Mouse (Mus musculus): Measurements from ENCODE around the gene Ppfia1.

Gene Ppfia1

GRCm38 (mm10) chr7:144549904-144550566 is 3.5 kb downstream of the Ppfia1 start:
- DNase-seq (ENCODE audit: low spot score in 2 of 2), result no peak

- no peak for DNase-seq (ENCODE audit: low spot score in 2 of 2)
These were observed 8.3 kb downstream of the Ppfia1 start for GRCm38 (mm10) chr7:144545231-144545630.

- no peak for DNase-seq (ENCODE audit: low spot score in 2 of 2)
These were observed 12.2 kb downstream of the Ppfia1 start for GRCm38 (mm10) chr7:144541351-144541750.

GRCm38 (mm10) chr7:144539146-144539545 is 14.4 kb downstream of the Ppfia1 start:
- no peak for DNase-seq (ENCODE audit: low spot score in 2 of 2)

GRCm38 (mm10) chr7:144538030-144538644 is 15.4 kb downstream of the Ppfia1 start:
- no peak for DNase-seq (ENCODE audit: low spot score in 2 of 2)

- no peak for DNase-seq (ENCODE audit: low spot score in 2 of 2)
These were observed 17.2 kb downstream of the Ppfia1 start for GRCm38 (mm10) chr7:144536367-144536766.

GRCm38 (mm10) chr7:144534773-144535172 is 18.8 kb downstream of the Ppfia1 start:
- no peak for DNase-seq (ENCODE audit: low spot score in 2 of 2)

- DNase-seq (ENCODE audit: low spot score in 2 of 2), result no peak
These were observed 21.7 kb downstream of the Ppfia1 start for GRCm38 (mm10) chr7:144531585-144532378.

GRCm38 (mm10) chr7:144529851-144530250 is 23.7 kb downstream of the Ppfia1 start:
- peak; percentile 38 to 55 for DNase-seq (ENCODE audit: low spot score in 2 of 2)

GRCm38 (mm10) chr7:144527723-144528221 is 25.8 kb downstream of the Ppfia1 start:
- no peak for DNase-seq (ENCODE audit: low spot score in 2 of 2)

GRCm38 (mm10) chr7:144526649-144527048 is 26.9 kb downstream of the Ppfia1 start:
- DNase-seq (ENCODE audit: low spot score in 2 of 2), result no peak

- no peak for DNase-seq (ENCODE audit: low spot score in 2 of 2)
These were observed 28.9 kb downstream of the Ppfia1 start for GRCm38 (mm10) chr7:144524427-144525191.

GRCm38 (mm10) chr7:144523415-144523814 is 30.1 kb downstream of the Ppfia1 start:
- DNase-seq (ENCODE audit: low spot score in 2 of 2), result no peak

GRCm38 (mm10) chr7:144521927-144522326 is 31.6 kb downstream of the Ppfia1 start:
- no peak for DNase-seq (ENCODE audit: low spot score in 2 of 2)

GRCm38 (mm10) chr7:144519852-144520251 is 33.7 kb downstream of the Ppfia1 start:
- DNase-seq (ENCODE audit: low spot score in 2 of 2), result no peak

GRCm38 (mm10) chr7:144516711-144517110 is 36.8 kb downstream of the Ppfia1 start:
- no peak for DNase-seq (ENCODE audit: low spot score in 2 of 2)

- DNase-seq (ENCODE audit: low spot score in 2 of 2), result no peak
These were observed 44.4 kb downstream of the Ppfia1 start for GRCm38 (mm10) chr7:144509090-144509489.

GRCm38 (mm10) chr7:144506807-144507206 is 46.7 kb downstream of the Ppfia1 start:
- DNase-seq (ENCODE audit: low spot score in 2 of 2), result no peak

- no peak for DNase-seq (ENCODE audit: low spot score in 2 of 2)
These were observed 49.6 kb downstream of the Ppfia1 start for GRCm38 (mm10) chr7:144503959-144504358.

- DNase-seq (ENCODE audit: low spot score in 2 of 2), result no peak
These were observed 60.6 kb downstream of the Ppfia1 start for GRCm38 (mm10) chr7:144492931-144493330.

GRCm38 (mm10) chr7:144490201-144490873 is 63.2 kb downstream of the Ppfia1 start:
- DNase-seq (ENCODE audit: low spot score in 2 of 2), result no peak
